ENCODE assay signal across 21 mouse cellular contexts in the genomic region with DNA sequence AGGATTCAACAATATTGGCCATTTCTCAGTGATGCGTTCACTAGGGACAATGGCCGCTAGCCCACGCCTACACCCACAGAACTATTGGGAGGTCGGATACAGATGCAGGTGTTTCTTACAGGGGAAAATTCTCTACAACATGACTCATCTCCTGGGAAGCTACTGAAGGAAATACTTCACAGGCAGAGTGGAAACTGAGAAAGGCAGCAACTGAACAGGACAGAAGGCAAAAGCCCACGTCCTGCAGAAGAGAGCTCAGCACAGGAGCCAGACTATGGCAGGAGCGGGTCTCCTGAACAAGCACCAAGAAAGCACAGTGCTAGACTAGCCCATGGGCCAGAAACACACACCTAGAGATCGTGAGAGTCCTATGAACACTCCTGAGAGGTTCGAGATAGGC. TPM values are rescaled to one million over a fixed set of nuclear protein-coding genes. Genes with fewer than 3 reads are reported as not detected.
DNase-seq lines count a peak whose midpoint lies in the region; ATAC-seq and TF ChIP-seq lines count a peak whose summit lies in the region.
"Had no signal": no experiment of that assay in that cellular context is flagged by ENCODE, and none has a peak within 500 bp of the region (broad histone marks: within the 10 kb centered on the region; RNA-seq: fewer than 3 reads in every experiment).

No protein-coding gene starts in this region.

- intact Hi-C loops in left cerebral cortex, adult 2 months (cut with DNase I), result no loop called here
- intact Hi-C loops in left cerebral cortex, postnatal 4 days (cut with DNase I), result no loop called here

- whole genome bisulfite sequencing in macrophage (ENCODE audit: missing documents), result 94% methylated on average over 8 of the region's 8 CpGs

- H3K4me3 ChIP-seq in left cerebral cortex, adult 2 months, result no peak overlapping the region
- no peak overlapping the region for H3K4me3 ChIP-seq in macrophage (ENCODE audit: inconsistent target)
- H3K4me3 ChIP-seq: forebrain, embryonic 10.5 days; forebrain, embryonic 13.5 days; hindbrain, embryonic 12.5 days; hindbrain, embryonic 15.5 days; intestine, embryonic 15.5 days had no signal

- H3K79me2 ChIP-seq in macrophage (ENCODE audit: inconsistent target), result peaks cover 96% of the 10 kb centered on the region

- TF ChIP-seq CTCF in left cerebral cortex, adult 2 months (IDR thresholded peaks at IDR 0.05), result no peak

- DNase-seq in frontal cortex, postnatal 14 days (ENCODE audit: low spot score in 2 of 2), result no peak
- no peak for DNase-seq in left cerebral cortex, adult 2 months (ENCODE audit: extremely low spot score in 1 of 2, low spot score in 2 of 2)
- DNase-seq in left cerebral cortex, postnatal 4 days, result no peak
- no peak for DNase-seq in right cerebral cortex, adult 2 months (ENCODE audit: low spot score in 2 of 2)
- DNase-seq: adrenal gland, adult 8-10 months; adrenal gland, postnatal 25 days; cerebellum, adult 18-20 months; cerebellum, adult 9-10 months; cerebellum, postnatal 14 days; gastrocnemius, postnatal 10 days; heart, adult 11 months; kidney, adult 11 months had no signal

- peak overlapping the region; percentile 3 for H3K27ac ChIP-seq in left cerebral cortex, adult 2 months
- H3K27ac ChIP-seq in macrophage, result peak overlapping the region; percentile 33; the same call in 1 of the 2 replicates
- H3K27ac ChIP-seq: forebrain, embryonic 10.5 days; forebrain, embryonic 13.5 days; hindbrain, embryonic 12.5 days; hindbrain, embryonic 15.5 days; intestine, embryonic 15.5 days had no signal

- peaks cover 24% of the 10 kb centered on the region for H3K36me3 ChIP-seq in macrophage (ENCODE audit: inconsistent target)

- peak; percentile 72 for ATAC-seq in frontal cortex, adult (ENCODE audit: low TSS enrichment)
- ATAC-seq: activated CD4-positive, CD25-positive, alpha-beta regulatory T cell, adult 4 months; forebrain, embryonic 13.5 days; forebrain, embryonic 16.5 days; intestine, embryonic 15.5 days had no signal

RNA-seq across cellular contexts. Expression of gene Fam168b, which starts 18.7 kb away (rescaled TPM):
- 100 to 1,000 TPM; 233 to 241 TPM for total RNA-seq in left cerebral cortex, adult 2 months (2021)
- 100 to 1,000 TPM; 251 to 255 TPM for total RNA-seq in left cerebral cortex, postnatal 4 days (2021)
- total RNA-seq in macrophage (2018; cell fraction: chromatin; rRNA removed), result 100 to 1,000 TPM in 3 of 26 experiments, 10 to 100 TPM in 23; 32.3 to 116 (median 75.6) TPM
- 100 to 1,000 TPM in 12 of 26 experiments, 10 to 100 TPM in 14; 60.4 to 134 (median 84.7) TPM for total RNA-seq in macrophage (2018; cell fraction: cytosol; rRNA removed)
- total RNA-seq in macrophage (2018; cell fraction: nucleus; rRNA removed), result 100 to 1,000 TPM in 2 of 26 experiments, 10 to 100 TPM in 24; 51.3 to 115 (median 78.1) TPM
- polyA plus RNA-seq in macrophage (2018), result 86.8 to 105 TPM (median 101 TPM) in 3 replicates

RNA-seq across cellular contexts. Expression of gene Plekhb2, which starts 25.6 kb away (rescaled TPM):
- 100 to 1,000 TPM; 255 to 290 TPM for total RNA-seq in left cerebral cortex, adult 2 months (2021)
- 100 to 1,000 TPM; 125 to 130 TPM for total RNA-seq in left cerebral cortex, postnatal 4 days (2021)
- total RNA-seq in macrophage (2018; cell fraction: chromatin; rRNA removed), result 10 to 100 TPM; 30.8 to 82.0 (median 54.7) TPM
- 100 to 1,000 TPM in 18 of 26 experiments, 10 to 100 TPM in 8; 89.8 to 155 (median 119) TPM for total RNA-seq in macrophage (2018; cell fraction: cytosol; rRNA removed)
- total RNA-seq in macrophage (2018; cell fraction: nucleus; rRNA removed), result 100 to 1,000 TPM in 5 of 26 experiments, 10 to 100 TPM in 21; 63.3 to 114 (median 81.8) TPM
- polyA plus RNA-seq in macrophage (2018), result 93.5 to 132 TPM (median 125 TPM) in 3 replicates
